Mouse (Mus musculus) midbrain, postnatal 0 days (tissue): Measurements from ENCODE around the gene Csf2ra. TPM values are rescaled to one million over a fixed set of nuclear protein-coding genes. Genes with fewer than 3 reads are reported as not detected.
"Not testable (repeated sequence)": the region's sequence is repeated elsewhere in the genome, so short reads cannot be mapped to it uniquely, and the experiment has no call there.

Experiments used
- ATAC-seq: fragments of 200-750 bp; cut with Nextera tagmentation; 2 replicates; pipeline ENCODE4 v1.8.0; 2017; ENCODE audit warnings: moderate number of reproducible peaks, mild to moderate bottlenecking, moderate TSS enrichment, moderate library complexity; ENCODE audit not compliant: low FRiP score
- DNase-seq: peaks from one replicate; pipeline ENCODE4 v3.0.0-alpha.2; 2015; ENCODE audit warnings: low spot score
- H3K27ac ChIP-seq: fragments of 300-500 bp; sonication (generic); 2 replicates; pipeline ENCODE4 v1.5.1; 2014; ENCODE audit warnings: low read depth, mild to moderate bottlenecking, low read length, mixed read lengths
- H3K27me3 ChIP-seq: fragments of 300-500 bp; sonication (generic); 2 replicates; pipeline ENCODE4 v1.6.1; 2014; ENCODE audit warnings: low read length, control low read depth, mixed read lengths; ENCODE audit not compliant: insufficient read depth
- H3K36me3 ChIP-seq: fragments of 300-500 bp; sonication (generic); 2 replicates; pipeline ENCODE4 v1.6.1; 2014; ENCODE audit warnings: low read length, control low read depth, mixed read lengths; ENCODE audit not compliant: insufficient read depth
- H3K4me1 ChIP-seq: fragments of 300-500 bp; sonication (generic); 2 replicates; pipeline ENCODE4 v1.6.1; 2014; ENCODE audit warnings: mild to moderate bottlenecking, control low read depth, antibody characterized with exemption, low read length, mixed read lengths; ENCODE audit not compliant: insufficient read depth
- H3K4me2 ChIP-seq: fragments of 300-500 bp; sonication (generic); 2 replicates; pipeline ENCODE4 v1.6.1; 2014; ENCODE audit warnings: low read depth, mild to moderate bottlenecking, low read length, mixed read lengths; ENCODE audit not compliant: poor library complexity, severe bottlenecking
- H3K4me3 ChIP-seq: fragments of 300-500 bp; sonication (generic); 2 replicates; pipeline ENCODE4 v1.5.1; 2014; ENCODE audit warnings: low read depth, mild to moderate bottlenecking, low read length, moderate library complexity
- H3K9ac ChIP-seq: fragments of 300-500 bp; sonication (generic); replicated peaks from 2 replicates; pipeline ENCODE4 v1.6.1; 2014; ENCODE audit warnings: mild to moderate bottlenecking, low read length, moderate library complexity, mixed read lengths; ENCODE audit not compliant: poor library complexity, severe bottlenecking
- H3K9me3 ChIP-seq: fragments of 300-500 bp; sonication (generic); 2 replicates; pipeline ENCODE4 v1.6.1; 2016; ENCODE audit warnings: low read length, control low read depth
- CTCF ChIP-seq: IDR thresholded peaks from 2 replicates; pipeline ENCODE4 v1.5.1; 2016; ENCODE audit warnings: antibody characterized with exemption, mild to moderate bottlenecking
- WGBS: fragments of 180-500 bp; shearing (Covaris S2); extraction: QIAGEN DNeasy Blood & Tissue Kit; methylation state at CpG from one replicate; pipeline ENCODE4 v1.1.7; 2014; 5-methylcytosine and 5-hydroxymethylcytosine counted together
- polyA plus RNA-seq: library from polyadenylated mRNA; unstranded; fragments of >200 nt; fragmentation: Nextera tagmentation; extraction: Ambion mirVana; gene quantifications from 2 replicates; pipeline ENCODE4 v1.2.1, GENCODE M21; 2015
- total RNA-seq: library from RNA; depleted of rRNA; stranded (reverse); fragments of >200 nt; gene quantifications from 2 replicates; pipeline ENCODE4 v1.2.3, GENCODE M21; 2014; rRNA removed

The Csf2ra gene
- total and polyA plus RNA-seq, 2 experiments from 2014 or later: 47.0 to 53.2 TPM

- H3K4me1 ChIP-seq: no peaks in the 10 kb centered on the region
- H3K27ac ChIP-seq: no peak overlapping the region
- H3K9me3 ChIP-seq: no peaks in the 10 kb centered on the region
- DNase-seq (peak; percentile 90), ATAC-seq (no peak)
- H3K4me3 ChIP-seq: no peak overlapping the region
- no peaks in the 10 kb centered on the region for H3K36me3 ChIP-seq
- WGBS: 16% methylated on average over 13 of the region's 13 CpGs
- no peak overlapping the region for H3K9ac ChIP-seq
- TF ChIP-seq CTCF: no peak
- H3K4me2 ChIP-seq: no peak overlapping the region
- H3K27me3 ChIP-seq: no peaks in the 10 kb centered on the region
These were observed 28.9 kb downstream of the Csf2ra start for GRCm38 (mm10) chr19:61199316-61199715.

- H3K27me3 ChIP-seq, H3K4me2 ChIP-seq, ATAC-seq, H3K4me3 ChIP-seq, H3K27ac ChIP-seq, H3K9ac ChIP-seq, H3K9me3 ChIP-seq, H3K36me3 ChIP-seq, DNase-seq, H3K4me1 ChIP-seq: not testable (repeated sequence)
- 81% methylated on average over 2 of the region's 2 CpGs for WGBS
These were observed 44.6 kb downstream of the Csf2ra start, which contains the start of gene Gm6020 for GRCm38 (mm10) chr19:61183590-61183989. Gene Gm6020, plus strand, starts transcription at chr19:61183890.

- Histone ChIP-seq H3K27me3 (no peaks in the 10 kb centered on the region), H3K9ac (no peak within 1 kb of the TSS), H3K27ac (no peak within 1 kb of the TSS), H3K4me1 (no peaks in the 10 kb centered on the region), H3K4me3 (peak within 1 kb of the TSS; percentile 24; the same call in 1 of the 2 replicates), H3K9me3 (no peaks in the 10 kb centered on the region), H3K36me3 (no peaks in the 10 kb centered on the region), H3K4me2 (peak within 1 kb of the TSS; percentile 28)
- TF ChIP-seq CTCF: no peak
- ATAC-seq (no peak), DNase-seq (no peak)
- 32% methylated on average over 39 of the region's 39 CpGs for WGBS
These were observed 52.4 kb downstream of the Csf2ra start, which contains the start of gene Gm7102 for GRCm38 (mm10) chr19:61175756-61176324. Gene Gm7102, minus strand, starts transcription at chr19:61176309.

Other genes starting within 250 kb of the Csf2ra start
- 16.5 and 21.8 TPM in 2 replicates for gene Zfp950, start 87.6 kb downstream of the Csf2ra start, total RNA-seq
- 29.3 and 35.7 TPM in 2 replicates for gene Zfp950, start 87.6 kb downstream of the Csf2ra start, polyA plus RNA-seq
- 0.28 and 1.2 TPM in 2 replicates for gene Gm7102, start 52.1 kb downstream of the Csf2ra start, total RNA-seq
- gene Gm7102, start 52.1 kb downstream of the Csf2ra start, polyA plus RNA-seq: 0.11 and 0.14 TPM in 2 replicates
- not detected in 2 replicates for gene Gm6020, start 44.5 kb downstream of the Csf2ra start, total RNA-seq
- gene Gm6020, start 44.5 kb downstream of the Csf2ra start, polyA plus RNA-seq: not detected in 2 replicates
- gene Gm21060, start 68.6 kb upstream of the Csf2ra start, total RNA-seq: not detected in 2 replicates
- not detected in 2 replicates for gene Gm21060, start 68.6 kb upstream of the Csf2ra start, polyA plus RNA-seq